Mouse (Mus musculus) limb, embryonic 11.5 days (tissue): ENCODE measurements at regions not wholly inside any gene's neighbourhood (a gene's known extent, or its start where the extent isn't known, plus 50 kb on each side); places are given as distances from the start of the nearest gene placed in this dataset.

Experiments used
- ATAC-seq: fragments of 200-750 bp; cut with Nextera tagmentation; 2 replicates; pipeline ENCODE4 v1.8.0; 2017; ENCODE audit warnings: low read depth; ENCODE audit not compliant: insufficient number of reproducible peaks, low FRiP score, low TSS enrichment
- DNase-seq: peaks from one replicate; pipeline ENCODE4 v3.0.0-alpha.2; 2015; ENCODE audit warnings: low spot score
- H3K27ac ChIP-seq: fragments of 300-500 bp; sonication (generic); replicated peaks from 2 replicates; pipeline ENCODE4 v1.5.1; 2014; ENCODE audit warnings: low read depth, mild to moderate bottlenecking, low read length
- H3K27me3 ChIP-seq: fragments of 300-500 bp; sonication (generic); 2 replicates; pipeline ENCODE4 v1.6.1; 2014; ENCODE audit warnings: mild to moderate bottlenecking, low read length, mixed read lengths; ENCODE audit not compliant: control insufficient read depth, insufficient read depth
- H3K36me3 ChIP-seq: fragments of 300-500 bp; sonication (generic); 2 replicates; pipeline ENCODE4 v1.6.1; 2014; ENCODE audit warnings: mild to moderate bottlenecking, low read length, moderate library complexity, mixed read lengths; ENCODE audit not compliant: control insufficient read depth, insufficient read depth
- H3K4me1 ChIP-seq: fragments of 300-500 bp; sonication (generic); 2 replicates; pipeline ENCODE4 v1.6.1; 2014; ENCODE audit warnings: low read length, mixed read lengths; ENCODE audit not compliant: control insufficient read depth, insufficient read depth
- H3K4me2 ChIP-seq: fragments of 300-500 bp; sonication (generic); 2 replicates; pipeline ENCODE4 v1.6.1; 2014; ENCODE audit warnings: low read depth, mild to moderate bottlenecking, moderate library complexity; ENCODE audit not compliant: severe bottlenecking
- H3K4me3 ChIP-seq: fragments of 300-500 bp; sonication (generic); 2 replicates; pipeline ENCODE4 v1.5.1; 2014; ENCODE audit warnings: low read depth, low read length
- H3K9ac ChIP-seq: fragments of 300-500 bp; sonication (generic); 2 replicates; pipeline ENCODE4 v1.6.1; 2014; ENCODE audit warnings: mild to moderate bottlenecking, low read length
- H3K9me3 ChIP-seq: fragments of 300-500 bp; sonication (generic); 2 replicates; pipeline ENCODE4 v1.6.1; 2016; ENCODE audit warnings: low read length; ENCODE audit not compliant: control insufficient read depth
- WGBS: fragments of 180-500 bp; shearing (Covaris S2); extraction: QIAGEN DNeasy Blood & Tissue Kit; methylation state at CpG from one replicate; pipeline ENCODE4 v1.1.7; 2014; 5-methylcytosine and 5-hydroxymethylcytosine counted together

GRCm38 (mm10) chr17:83955058-83955697, 107.4 kb upstream of the Haao start:
- DNase-seq = no peak
- Histone ChIP-seq H3K9ac (no peak overlapping the region), H3K36me3 (no peaks in the 10 kb centered on the region), H3K4me2 (no peak overlapping the region), H3K27ac (peak overlapping the region; percentile 93), H3K4me1 (peaks cover 58% of the 10 kb centered on the region), H3K9me3 (no peaks in the 10 kb centered on the region), H3K27me3 (no peaks in the 10 kb centered on the region), H3K4me3 (no peak overlapping the region)
- 0 out of 2 replicates have a peak, but pooled peaks have one; percentile 7 for ATAC-seq
- WGBS = 67% methylated on average over 10 of the region's 10 CpGs

- peak; percentile 48; the same call in 1 of the 2 replicates for ATAC-seq
- H3K9ac ChIP-seq = peak overlapping the region; percentile 9
- H3K4me1 ChIP-seq = peaks cover 59% of the 10 kb centered on the region
- no peaks in the 10 kb centered on the region for H3K9me3 ChIP-seq
- H3K36me3 ChIP-seq = no peaks in the 10 kb centered on the region
- no peak overlapping the region for H3K4me2 ChIP-seq
- 26% methylated on average over 16 of the region's 16 CpGs for WGBS
- no peak overlapping the region for H3K4me3 ChIP-seq
- peak; percentile 69 for DNase-seq
- H3K27me3 ChIP-seq = no peaks in the 10 kb centered on the region
- H3K27ac ChIP-seq = peak overlapping the region; percentile 93
These were observed 106.7 kb upstream of the Haao start for GRCm38 (mm10) chr17:83954291-83955057.

GRCm38 (mm10) chr17:83953656-83954055, 105.9 kb upstream of the Haao start:
- 66% methylated on average over 7 of the region's 7 CpGs for WGBS
- peak overlapping the region; percentile 9 for H3K9ac ChIP-seq
- H3K27ac ChIP-seq = peak overlapping the region; percentile 93
- ATAC-seq = no peak
- no peak overlapping the region for H3K4me3 ChIP-seq
- no peaks in the 10 kb centered on the region for H3K27me3 ChIP-seq
- H3K4me1 ChIP-seq = peaks cover 55% of the 10 kb centered on the region
- no peaks in the 10 kb centered on the region for H3K9me3 ChIP-seq
- no peaks in the 10 kb centered on the region for H3K36me3 ChIP-seq
- no peak for DNase-seq
- no peak overlapping the region for H3K4me2 ChIP-seq

GRCm38 (mm10) chr17:83946718-83947117, 99.0 kb upstream of the Haao start:
- H3K4me3 ChIP-seq = no peak overlapping the region
- ATAC-seq (no peak), DNase-seq (no peak)
- H3K9me3 ChIP-seq = no peaks in the 10 kb centered on the region
- no peaks in the 10 kb centered on the region for H3K36me3 ChIP-seq
- peak overlapping the region; percentile 33; the same call in 1 of the 2 replicates for H3K27ac ChIP-seq
- peaks cover 15% of the 10 kb centered on the region for H3K4me1 ChIP-seq
- WGBS = 28% methylated on average over 4 of the region's 4 CpGs
- H3K9ac ChIP-seq = no peak overlapping the region; the same call in 1 of the 2 replicates
- no peaks in the 10 kb centered on the region for H3K27me3 ChIP-seq
- no peak overlapping the region for H3K4me2 ChIP-seq

- peaks cover 39% of the 10 kb centered on the region for H3K4me1 ChIP-seq
- no peak overlapping the region for H3K4me3 ChIP-seq
- no peak for ATAC-seq
- WGBS = 66% methylated on average over 10 of the region's 10 CpGs
- no peak overlapping the region for H3K9ac ChIP-seq
- H3K27me3 ChIP-seq = no peaks in the 10 kb centered on the region
- H3K36me3 ChIP-seq = no peaks in the 10 kb centered on the region
- DNase-seq = no peak
- no peak overlapping the region for H3K4me2 ChIP-seq
- H3K9me3 ChIP-seq = no peaks in the 10 kb centered on the region
- peak overlapping the region; percentile 96 for H3K27ac ChIP-seq
These were observed 91.6 kb upstream of the Haao start for GRCm38 (mm10) chr17:83939344-83939743.

GRCm38 (mm10) chr17:83938671-83939244, 91.0 kb upstream of the Haao start:
- Histone ChIP-seq H3K36me3 (no peaks in the 10 kb centered on the region), H3K27me3 (no peaks in the 10 kb centered on the region), H3K4me2 (0 out of 2 replicates have a peak overlapping the region, but pooled peaks have one; percentile 1), H3K9ac (no peak overlapping the region), H3K4me3 (no peak overlapping the region), H3K4me1 (peaks cover 39% of the 10 kb centered on the region), H3K27ac (peak overlapping the region; percentile 96), H3K9me3 (no peaks in the 10 kb centered on the region)
- 15% methylated on average over 11 of the region's 11 CpGs for WGBS
- ATAC-seq = peak; percentile 84
- DNase-seq = peak; percentile 83

GRCm38 (mm10) chr17:83937576-83937975, 89.8 kb upstream of the Haao start:
- Histone ChIP-seq H3K4me3 (no peak overlapping the region), H3K36me3 (no peaks in the 10 kb centered on the region), H3K9me3 (no peaks in the 10 kb centered on the region), H3K4me1 (peaks cover 39% of the 10 kb centered on the region), H3K27me3 (no peaks in the 10 kb centered on the region), H3K27ac (peak overlapping the region; percentile 96), H3K9ac (peak overlapping the region; percentile 36; the same call in 1 of the 2 replicates), H3K4me2 (no peak overlapping the region)
- DNase-seq = peak; percentile 66
- WGBS = 15% methylated on average over 10 of the region's 10 CpGs
- ATAC-seq = no peak

- Histone ChIP-seq H3K4me1 (peaks cover 39% of the 10 kb centered on the region), H3K4me2 (no peak overlapping the region), H3K27ac (0 out of 2 replicates have a peak overlapping the region, but pooled peaks have one; percentile 30), H3K36me3 (no peaks in the 10 kb centered on the region), H3K9ac (no peak overlapping the region), H3K4me3 (no peak overlapping the region), H3K27me3 (no peaks in the 10 kb centered on the region), H3K9me3 (no peaks in the 10 kb centered on the region)
- DNase-seq (no peak), ATAC-seq (no peak)
- WGBS = 44% methylated on average over 9 of the region's 9 CpGs
These were observed 88.9 kb upstream of the Haao start for GRCm38 (mm10) chr17:83936677-83937076.
